Mouse (Mus musculus): Measurements from ENCODE around the gene Rbm3.
"Not testable (repeated sequence)": the region's sequence is repeated elsewhere in the genome, so short reads cannot be mapped to it uniquely, and the experiment has no call there.

Rbm3 gene

DNA sequence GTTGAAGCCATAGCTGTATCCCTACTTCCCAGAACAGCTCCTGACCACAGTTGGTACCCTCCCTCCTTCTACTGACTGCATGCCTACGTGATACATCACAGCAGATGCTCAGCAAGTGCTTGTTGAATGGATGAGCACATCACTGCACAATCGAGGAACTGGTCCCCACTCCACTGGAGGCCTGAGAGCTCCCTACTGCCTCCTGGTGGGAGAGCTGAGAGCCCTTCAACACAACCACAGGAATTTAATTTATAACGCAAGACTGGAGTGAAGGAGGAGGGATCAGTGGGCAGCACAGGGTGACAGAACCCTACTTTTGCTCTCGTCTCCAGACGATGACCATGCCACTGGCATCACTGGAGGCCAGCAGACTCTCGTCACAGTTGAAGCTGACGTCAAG is 20.4 kb downstream of the Rbm3 start:
- DNase-seq = peak in 1 of 2 experiments; percentile 27

DNA sequence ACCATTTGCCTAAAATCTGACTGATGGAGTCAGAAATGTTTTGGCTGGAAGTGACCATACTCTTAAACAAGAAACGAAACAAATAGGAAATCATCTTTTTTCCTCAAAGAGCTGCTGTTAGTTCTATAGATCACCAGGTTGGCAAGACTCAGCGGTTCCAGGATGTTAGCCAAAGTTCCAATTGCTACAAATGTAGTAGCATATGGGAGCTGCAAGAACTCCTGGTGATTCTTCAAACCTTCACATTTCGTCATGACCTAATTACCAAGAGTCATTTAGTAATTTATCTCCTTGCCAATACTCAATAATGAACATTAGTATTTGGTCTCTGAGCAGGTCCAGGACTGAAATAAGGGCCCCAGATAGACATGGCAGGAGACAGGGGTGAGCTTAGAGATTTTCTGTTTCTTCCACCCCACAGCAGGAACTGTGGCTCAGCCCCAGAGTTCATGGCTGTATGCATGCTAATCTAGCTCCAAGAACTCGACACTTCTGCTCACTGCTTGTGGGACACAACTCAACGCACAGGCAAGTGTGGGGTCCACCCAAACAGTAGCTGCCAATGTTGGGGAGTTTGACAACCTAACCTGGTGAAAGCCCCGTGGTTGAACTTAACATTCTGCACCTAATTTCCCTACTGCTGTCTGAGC is 21.7 kb downstream of the Rbm3 start:
- DNase-seq = no peak

- DNase-seq = no peak
Measured at GRCm38 (mm10) chrX:8117264-8117663, 28.4 kb downstream of the Rbm3 start.

DNA sequence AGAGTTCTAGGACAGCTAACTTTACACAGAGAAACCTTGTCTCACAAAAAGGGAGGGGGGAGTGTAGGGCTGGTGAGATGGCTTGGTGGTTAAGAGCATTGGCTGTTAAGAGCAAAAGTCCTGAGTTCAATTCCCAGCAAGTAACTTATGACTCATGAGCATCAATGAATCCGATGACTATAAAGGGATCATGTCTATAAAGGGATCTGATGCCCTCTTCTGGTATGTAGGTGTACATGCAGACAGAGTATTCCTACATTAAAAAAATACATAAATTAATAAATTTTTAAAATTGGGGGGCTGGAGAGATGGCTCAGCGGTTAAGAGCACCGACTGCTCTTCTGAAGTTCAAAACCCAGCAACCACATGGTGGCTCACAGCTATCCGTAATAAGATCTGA is 30.4 kb downstream of the Rbm3 start:
- no peak for DNase-seq

DNA sequence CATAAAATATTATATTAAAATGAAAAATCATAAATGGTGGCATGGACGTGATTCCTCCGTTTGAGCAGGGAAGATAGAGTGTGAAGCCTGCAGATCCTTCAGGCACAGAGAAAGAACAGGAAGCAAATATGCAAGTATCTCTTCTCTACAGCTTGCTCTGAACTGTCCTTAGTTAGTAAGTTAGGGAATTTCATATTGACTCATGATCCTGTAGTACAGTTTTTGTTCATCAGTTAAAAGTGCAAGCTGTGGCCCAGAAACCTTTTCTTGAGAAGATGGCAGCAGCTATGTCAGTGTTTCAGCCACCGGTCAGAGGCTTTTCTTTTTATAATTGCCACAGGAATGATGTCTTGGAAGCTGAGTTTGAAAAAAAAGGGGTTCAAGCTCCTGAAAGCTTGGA is 40.7 kb downstream of the Rbm3 start:
- no peak for DNase-seq

DNA sequence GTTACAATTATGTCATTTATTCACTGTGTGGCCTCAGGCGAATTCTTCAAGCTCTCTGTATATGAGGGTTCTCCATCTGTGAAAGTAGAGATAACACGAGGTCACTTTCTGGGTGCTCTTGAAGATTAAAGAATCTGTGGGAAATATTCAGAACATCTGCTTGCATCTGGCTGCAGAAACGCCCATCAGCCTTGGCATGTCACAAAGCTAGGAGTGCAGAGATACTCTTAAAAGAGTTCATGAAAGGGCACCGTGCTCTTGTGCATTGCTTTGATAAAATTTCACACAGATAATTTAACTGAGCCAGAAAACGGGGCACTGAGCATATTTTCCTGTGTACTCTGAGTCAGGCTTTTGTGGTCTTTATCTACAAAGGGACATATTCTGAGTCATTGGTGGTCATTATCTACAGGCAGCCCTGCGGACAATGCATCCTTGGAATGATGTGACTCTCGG is 43.4 kb downstream of the Rbm3 start:
- DNase-seq = no peak

DNA sequence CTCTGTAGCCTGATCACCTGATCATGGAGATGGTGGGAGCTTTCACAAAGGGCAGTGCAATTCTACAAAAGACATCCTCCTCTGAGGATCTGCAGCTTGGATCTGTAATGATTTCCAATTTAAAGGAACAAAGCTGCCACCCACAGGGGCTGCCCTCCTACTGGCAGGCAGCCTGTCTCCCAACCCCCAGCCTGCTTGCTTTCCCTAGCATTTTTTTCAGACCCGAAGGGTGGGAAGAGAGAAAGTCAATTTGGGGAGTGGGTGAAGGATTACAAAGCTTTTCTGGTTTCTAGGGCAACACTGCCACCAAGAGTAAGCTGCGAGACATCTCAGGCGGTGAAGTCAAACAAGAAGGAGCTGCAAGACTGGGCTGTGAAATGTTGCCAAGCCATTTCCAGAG is 44.7 kb downstream of the Rbm3 start:
- DNase-seq = peak in 1 of 2 experiments; percentile 8

DNA sequence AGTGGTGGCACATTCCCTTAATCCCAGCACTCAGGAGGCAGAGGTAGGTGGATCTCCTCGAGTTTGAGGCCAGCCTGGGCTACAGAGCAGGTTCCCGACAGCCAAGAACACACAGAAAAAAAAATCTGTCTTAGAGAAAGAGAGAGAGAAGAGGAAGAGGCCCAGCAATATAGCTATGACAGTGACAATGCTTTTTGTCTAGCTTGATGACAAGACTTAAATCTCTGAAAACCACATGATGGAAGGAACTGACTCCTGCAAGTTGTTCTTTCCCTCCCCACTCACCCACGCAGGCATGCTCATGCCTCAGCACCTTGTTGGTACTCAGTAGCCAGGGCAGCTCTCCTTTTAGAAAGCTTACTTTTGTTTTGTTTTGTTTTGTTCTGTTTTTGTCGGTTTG is 46.2 kb downstream of the Rbm3 start:
- no peak for DNase-seq

GRCm38 (mm10) chrX:8096787-8097242 is 48.9 kb downstream of the Rbm3 start:
- peak; percentile 96 to 98 for DNase-seq

DNA sequence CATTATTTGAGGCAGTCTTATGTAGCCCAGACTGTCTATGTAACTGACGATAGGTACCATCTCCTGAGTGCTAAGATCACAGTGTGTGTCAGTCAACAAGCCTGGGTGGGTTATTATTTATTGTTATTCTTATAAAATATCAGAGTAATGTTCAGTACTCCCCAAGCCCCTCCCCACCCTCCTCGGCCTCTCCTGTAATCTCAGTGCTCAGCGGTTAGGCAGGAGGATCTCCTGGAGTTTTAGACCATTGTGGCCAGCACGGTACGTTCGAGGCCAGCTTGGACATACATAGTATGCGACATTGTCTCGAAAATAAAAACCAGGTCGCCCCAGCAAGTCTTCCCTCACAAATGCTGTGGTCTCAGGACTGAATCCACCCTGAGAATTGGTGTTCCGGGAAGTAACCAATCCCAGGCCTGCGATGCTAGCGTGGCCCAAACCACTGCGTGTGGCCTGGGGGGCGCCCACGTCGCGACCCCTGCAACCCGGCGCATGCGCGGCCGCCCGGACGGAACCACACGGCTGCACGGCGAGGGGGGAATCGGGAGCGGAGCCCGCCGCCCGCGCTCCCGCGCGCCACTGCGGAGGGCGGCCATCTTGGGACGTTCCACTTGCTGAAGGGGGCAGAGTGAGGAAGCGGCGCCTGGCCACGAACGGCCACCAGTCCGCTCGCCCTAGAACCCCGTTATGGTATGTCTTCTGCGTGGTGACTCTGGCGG is 49.5 kb downstream of the Rbm3 start:
- DNase-seq = peak; percentile 91 to 92

GRCm38 (mm10) chrX:8095546-8095945 is 50.1 kb downstream of the Rbm3 start:
- DNase-seq = no peak

GRCm38 (mm10) chrX:8090954-8091347 is 54.7 kb downstream of the Rbm3 start:
- DNase-seq = not testable (repeated sequence)

- DNase-seq = peak; percentile 27 to 33
Measured at GRCm38 (mm10) chrX:8090346-8090953, 55.2 kb downstream of the Rbm3 start, which contains the start of gene Was. Gene Was, minus strand, starts transcription at chrX:8090498.

DNA sequence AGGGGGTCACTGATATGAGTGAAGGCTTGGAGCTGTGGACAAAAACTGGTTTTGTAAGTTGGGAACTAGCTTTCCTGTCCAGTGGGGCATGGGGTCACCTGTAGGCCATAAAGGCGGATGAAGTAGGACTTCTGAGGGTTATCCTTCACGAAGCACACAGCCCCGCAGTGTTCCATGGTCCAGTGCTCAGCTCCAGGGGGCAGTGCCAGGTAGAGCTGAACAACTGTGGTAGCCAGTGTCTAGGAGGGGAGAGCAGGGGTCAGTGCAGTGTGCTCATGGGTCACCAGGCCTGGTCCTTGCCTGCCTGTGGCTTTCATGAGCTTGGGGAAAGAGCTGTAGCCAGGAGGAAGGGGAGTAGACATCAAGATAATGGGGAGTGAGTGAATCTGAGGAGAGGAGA is 55.9 kb downstream of the Rbm3 start:
- DNase-seq = no peak
